Mouse (Mus musculus) lung, adult 18-20 months (tissue): ENCODE results near the gene Nolc1.
A peak's percentile ranks its signal among the peaks of the same experiment; 100 is the strongest.

ENCODE experiments used
- DNase-seq, 2 experiments: peaks; one replicate each; pipeline ENCODE4 v3.0.0; 2022; ENCODE audit warnings: mixed read lengths in 2 of 2

Nolc1 gene

DNA sequence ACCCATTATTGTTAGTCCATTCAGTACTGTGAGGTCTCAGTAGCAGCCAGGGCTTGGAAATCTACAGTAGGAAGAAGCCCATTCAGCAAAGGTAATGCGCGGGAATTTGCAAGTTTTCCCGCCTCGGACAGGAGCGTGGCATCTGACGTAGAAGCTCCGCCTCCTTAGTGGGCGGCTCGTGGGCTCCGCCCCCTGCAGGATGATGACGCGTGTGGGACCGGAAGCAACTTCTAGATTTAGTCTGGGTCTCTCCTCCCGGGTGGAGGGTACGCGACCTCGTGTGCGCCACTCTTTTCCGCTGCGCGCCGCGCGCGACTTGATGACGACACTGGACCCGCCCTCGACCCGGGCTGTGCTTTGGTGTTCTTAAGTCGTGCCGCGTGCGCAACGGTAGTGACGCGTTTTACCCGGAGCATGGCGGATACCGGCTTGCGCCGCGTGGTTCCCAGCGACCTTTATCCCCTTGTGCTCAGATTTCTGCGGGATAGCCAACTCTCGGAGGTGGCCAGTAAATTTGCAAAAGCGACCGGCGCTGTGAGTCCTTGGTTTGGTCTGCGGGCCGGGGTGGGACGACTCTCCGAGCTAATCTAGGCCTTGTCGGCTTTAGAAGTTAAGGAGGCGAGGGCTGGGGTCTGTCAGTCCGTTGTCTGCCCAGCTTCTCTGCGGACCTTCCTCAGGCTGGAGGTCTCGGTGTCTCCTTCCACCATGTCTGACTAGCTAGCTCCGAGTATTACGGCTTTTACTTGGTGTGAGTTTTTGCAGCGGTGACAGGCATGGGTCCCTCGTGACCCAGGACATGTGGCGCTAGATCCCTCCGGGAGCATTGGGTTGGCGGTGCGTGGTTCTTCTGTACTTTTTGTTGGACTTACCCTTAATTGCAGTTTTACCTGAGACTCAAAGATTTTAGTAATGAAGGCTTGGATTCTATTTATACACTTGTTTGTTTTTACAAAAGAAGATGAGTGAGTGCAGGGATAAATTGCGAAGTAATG lies at the start of gene Nolc1:
TSS of gene Nolc1 (plus strand) at position 248 of the 992 bp plus-strand sequence.
- peak; percentile 99 for DNase-seq

DNA sequence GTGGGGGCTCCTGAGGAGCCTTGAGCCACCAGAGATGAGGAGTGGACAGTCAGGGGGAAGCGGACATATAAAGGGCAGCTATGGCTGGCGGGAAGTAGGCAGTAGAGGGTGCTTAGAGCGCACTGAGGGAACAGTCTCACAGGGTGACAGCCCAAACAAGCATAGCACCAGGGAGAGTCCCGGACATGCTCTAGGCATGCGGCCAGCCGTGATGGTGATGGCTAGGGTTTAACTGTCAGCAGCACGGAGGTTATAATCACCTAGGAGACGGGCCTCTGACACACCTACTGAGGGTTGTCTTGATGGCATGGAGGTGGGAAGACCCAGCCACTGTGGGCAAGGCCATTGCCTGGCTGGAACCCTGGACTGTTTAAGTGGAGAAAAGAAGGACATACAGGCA lies 49.1 kb upstream of the Nolc1 start:
- DNase-seq, result no peak

DNA sequence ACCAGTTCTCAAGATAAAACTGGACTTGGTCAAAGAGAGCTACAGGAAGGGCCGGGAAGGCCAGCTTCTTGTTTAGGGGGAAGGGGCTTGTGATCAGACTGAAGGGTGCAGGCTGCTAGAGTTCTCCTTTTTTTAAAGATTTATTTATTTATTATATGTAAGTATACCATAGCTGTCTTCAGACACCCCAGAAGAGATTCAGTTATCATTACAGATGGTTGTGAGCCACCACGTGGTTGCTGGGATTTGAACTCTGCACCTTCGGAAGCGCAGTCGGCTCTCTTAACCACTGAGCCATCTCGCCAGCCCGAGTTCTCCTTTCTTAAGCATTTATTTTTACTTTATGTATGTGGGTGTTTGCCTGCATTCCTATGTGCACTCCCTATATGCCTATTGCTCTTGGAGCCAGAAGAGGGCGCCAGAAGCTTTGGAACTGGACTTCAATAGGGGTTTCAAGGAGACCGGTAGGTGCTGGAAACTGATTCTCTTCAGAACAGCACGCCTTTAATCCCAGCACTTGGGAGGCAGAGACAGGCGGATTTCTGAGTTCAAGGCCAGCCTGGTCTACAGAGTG lies 46.8 kb upstream of the Nolc1 start:
- DNase-seq, result no peak

DNA sequence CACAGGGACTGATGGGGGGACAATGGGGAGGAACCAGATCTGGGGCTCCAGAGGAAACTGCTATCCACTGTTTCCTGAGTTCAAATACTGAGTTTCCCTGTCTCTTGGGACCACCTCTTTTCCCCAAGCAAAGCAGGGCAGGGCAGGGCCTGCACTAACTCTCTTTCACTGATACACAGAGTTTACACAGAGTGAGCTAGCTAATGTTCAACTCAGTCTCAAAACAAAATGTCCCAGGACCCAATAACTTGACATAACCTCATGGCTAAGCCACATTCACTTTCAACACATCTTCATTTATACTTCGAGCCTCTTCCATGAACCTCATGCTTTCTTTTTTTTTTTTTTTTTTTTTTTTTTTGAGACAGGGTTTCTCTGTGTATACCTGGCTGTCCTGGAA lies 46.0 kb upstream of the Nolc1 start:
- no peak for DNase-seq

DNA sequence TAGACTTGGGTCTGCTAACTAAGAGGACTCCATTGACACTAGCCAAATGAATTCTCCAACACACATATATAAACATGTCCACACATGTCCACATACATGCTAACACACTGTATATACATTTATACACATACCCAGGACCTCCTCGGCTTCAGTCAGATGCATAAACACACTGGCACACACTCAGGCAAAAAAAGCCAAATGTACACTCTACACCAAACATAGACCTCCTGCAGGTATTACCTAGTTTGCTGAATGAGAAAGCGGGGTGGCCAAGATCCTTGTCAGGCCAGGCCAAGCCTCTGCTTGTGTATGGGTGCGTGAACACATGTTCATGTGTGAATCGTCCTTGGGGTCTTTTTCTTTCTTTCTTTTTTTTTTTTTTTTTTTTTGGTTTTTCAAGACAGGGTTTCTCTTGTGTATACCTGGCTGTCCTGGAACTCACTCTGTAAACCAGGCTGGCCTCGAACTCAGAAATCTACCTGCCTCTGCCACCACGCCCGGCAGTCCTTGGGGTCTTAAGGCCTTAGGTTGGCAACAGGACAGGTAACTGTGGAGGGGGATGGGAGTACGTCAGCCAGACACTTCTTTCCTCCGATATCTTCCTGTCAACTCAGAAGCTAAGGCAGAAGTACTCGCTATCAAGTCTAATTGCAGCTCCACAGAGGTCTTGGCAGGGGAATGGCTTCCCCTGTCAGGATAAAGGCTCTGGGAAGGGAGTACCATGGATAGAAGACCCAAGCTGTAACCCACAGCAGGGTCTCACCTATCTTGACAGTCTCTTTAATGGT lies 45.3 kb upstream of the Nolc1 start:
- no peak for DNase-seq

DNA sequence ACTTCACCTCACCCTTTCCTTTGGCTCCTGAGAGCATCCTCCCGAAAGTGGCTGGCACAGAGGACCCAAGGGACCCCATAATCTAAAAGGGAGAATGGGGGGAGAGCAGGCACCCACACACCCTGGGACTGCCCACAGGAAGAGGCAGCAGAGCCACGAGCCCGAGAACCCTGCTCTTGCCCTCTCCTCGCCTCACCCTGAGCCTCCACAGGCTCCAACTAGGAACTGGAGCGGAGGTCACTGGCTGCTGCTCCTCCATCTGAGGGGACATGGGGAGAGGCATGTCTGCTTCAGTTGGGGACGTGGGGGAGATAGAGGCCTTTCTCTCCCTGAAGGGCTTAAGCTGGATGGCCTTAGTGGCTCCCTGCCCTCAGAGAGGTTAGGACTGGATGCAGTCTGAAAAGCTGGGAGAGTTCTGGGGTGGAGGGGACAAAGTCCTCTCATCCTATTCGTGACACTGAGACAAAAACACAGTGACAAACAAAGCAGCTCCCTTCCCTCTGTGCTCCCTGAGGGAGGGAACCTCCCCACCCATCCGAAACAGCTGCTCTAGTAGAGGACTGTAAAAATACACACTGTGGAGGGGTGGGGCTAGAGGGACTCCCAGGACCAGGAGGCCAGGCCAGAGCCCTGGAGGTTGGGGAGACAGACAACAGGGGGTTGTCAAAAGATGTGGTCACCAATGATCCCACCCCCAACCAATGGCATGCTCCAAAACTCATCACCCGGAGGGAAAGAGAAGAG lies 43.8 kb upstream of the Nolc1 start:
- DNase-seq, result no peak

DNA sequence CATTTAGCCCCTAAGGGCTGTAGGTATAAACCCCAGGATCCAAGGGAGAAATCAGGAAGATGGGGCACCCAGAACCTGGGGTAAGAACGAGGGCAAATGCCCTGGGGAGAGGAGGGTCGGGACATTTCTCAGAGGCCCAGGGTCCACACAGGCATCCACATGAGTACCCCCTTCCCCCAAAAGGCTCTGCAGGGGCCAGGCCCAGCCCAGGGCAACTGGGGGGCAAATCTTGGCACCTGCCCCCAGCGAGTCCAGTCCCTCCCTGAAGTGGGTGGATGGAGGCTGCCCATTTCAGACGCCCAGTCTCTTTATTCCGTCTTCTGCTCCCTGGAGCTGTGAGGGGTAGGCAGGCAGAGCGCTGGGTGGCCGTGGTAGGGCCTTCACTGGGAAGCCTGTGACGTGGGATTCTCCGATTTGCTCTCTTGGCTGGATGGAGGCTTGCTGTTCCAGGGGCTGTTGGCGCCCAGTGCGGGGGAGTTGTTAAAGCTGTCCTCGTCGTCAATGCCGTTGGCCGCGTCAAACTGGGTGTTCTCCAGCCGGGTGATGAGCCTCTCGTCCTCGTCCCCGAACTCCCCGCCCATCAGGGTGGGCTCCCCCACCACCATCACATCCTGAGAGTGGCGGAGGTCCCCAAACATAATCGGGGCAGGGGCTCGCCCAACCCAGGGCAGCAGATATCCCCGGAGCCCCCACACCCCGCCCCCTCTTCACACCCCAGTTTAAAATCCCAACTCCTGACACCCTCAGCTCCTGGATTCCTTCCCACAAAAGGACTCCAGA lies 42.7 kb upstream of the Nolc1 start:
- no peak for DNase-seq

DNA sequence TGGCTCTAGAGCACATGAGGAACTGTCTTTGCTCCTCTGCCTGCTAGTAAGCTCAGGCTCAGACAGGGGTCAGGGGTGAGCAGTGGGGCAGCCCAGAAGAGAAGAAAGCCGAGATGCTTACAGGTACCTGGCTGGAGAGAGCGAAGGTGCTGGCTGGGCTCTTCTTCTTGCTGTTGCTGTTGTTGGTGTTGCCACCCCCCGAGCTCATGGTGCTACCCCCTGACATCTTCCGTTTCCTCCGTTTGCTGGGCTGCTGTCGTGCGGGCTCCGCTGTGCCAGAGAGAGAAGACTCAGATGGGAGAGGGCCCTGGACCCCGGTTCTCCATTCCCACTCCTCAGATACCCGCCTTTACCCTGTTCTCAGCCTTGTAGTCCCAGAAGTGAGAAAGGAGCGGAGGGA lies 41.8 kb upstream of the Nolc1 start:
- DNase-seq, result no peak

DNA sequence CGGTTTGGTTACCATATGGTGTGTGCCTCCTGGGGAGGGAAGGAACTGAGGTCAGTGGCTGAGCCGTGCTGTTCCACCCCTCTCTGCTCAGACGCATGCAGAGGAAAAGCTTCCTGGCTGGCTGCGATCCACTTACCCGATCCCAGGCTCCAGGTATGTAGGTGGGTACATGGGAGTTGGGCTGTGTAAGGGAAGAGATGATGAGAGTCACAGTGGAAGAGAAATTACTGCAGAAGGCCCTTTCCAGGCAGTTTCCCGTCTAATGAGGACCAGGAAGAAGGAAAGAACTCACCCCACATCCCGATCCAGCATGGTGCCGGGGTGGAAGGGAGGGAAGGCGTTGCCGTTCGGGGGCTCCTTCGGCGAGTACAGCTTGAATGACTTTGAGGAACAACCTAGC lies 39.7 kb upstream of the Nolc1 start:
- DNase-seq, result no peak

DNA sequence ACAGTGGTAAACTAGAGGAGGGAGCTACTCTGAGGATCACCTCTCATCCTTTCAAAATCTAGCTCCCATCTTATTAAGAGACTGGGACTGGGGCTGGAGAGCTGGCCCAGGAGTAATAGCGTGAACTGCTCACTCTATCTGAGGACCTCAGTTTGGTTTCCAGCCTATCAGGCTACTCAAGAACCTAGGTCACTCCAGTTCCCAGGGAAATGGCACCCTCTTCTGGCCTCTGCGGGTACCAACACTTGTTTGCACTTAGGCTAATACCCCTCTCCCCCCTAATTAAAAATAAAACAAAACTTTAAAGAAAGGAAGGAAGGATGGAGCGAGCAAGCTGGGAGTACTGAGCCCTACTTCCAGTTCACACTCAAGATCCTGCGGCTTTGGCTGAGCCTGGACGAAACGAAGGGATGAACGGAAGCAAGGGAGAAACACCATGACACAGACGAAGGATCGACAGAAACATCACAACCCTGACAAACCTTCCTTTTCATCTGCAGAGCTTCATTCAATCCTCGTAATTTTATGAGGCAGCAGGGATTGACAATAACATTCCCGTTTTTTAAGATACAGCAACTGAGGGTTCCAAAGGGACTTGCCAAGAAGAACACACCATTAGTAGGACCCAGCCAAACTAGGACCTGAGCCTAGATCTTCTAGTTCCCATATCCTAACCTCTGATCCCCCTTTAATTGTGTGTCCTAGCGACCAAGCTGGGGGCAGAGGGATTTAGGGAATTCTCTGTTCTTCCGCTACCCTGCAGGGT lies 39.0 kb upstream of the Nolc1 start:
- DNase-seq, result no peak

DNA sequence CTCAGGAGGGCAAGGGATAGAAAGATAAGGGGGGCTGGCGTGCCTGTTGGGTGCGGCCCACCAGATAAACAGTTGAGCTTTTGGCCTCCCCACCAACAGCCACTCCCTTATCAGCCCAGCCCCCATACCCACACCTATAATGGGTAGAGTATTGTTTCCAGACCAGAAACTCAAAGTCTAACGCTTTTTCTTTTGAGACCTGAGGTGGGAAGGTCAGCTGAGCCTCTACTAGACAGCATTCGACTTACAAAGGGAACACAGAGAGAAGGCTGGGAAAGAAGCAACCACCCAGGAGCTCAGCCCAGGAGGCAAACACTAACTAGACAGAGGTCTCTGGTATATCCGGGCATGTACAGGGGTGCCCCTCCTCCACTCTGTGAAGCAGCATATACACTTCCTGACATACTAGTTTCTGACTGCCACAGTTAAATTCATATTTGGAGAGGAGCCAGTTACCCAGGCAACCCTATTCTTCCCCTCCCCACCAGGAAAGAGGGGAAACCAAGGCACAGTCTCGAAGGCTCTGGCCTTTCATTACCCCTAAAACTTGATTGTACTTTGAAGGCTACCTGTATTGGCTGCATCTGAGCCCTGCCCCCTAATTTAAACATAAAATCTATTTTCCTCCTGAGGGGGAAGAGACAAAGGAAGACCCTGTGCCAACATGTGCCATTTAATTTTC lies 38.3 kb upstream of the Nolc1 start:
- no peak for DNase-seq

DNA sequence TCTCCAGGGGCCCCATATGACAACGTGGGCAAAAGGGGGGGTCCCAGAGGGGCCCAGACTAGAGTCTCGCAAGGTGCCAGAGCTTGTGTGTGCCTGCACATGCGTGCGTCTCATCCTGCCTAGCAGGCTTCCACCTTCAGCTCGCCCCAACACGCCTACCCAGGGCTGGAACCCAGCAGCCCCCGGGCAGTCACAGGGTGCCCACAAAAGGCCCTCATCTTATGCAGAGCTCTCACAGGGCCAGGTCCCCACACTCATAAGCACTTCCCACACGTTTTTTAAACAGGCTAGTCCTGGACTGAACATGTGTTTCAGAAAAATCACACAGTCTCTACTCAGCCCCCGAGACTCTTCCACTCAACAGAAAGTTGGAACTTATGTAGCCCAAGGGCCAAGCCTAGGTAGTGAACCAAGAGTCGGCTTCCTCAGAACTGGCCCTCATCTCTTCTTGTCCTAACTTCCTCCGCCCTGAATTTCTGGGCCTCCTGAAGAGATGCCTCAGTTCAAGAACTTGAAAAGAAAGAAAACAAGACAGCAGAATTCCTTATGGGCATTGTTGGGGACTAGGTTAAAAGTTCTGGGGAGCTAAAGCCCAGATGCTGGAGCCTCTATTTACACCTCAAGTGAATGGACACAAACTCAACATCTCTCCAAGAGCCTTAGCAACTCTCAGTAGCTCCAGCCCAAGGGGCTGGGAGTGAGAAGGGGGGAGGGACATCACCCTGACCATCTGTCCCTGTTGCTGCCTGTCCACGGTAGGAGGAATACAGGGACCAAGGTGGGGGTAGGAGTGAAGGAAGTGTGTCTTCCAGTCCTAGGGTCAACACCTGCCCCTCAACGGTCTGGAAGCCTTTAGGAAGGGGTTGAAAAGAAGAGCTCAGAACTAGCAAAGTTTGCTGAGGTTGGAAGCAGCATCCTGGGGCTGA lies 37.5 kb upstream of the Nolc1 start:
- no peak for DNase-seq

DNA sequence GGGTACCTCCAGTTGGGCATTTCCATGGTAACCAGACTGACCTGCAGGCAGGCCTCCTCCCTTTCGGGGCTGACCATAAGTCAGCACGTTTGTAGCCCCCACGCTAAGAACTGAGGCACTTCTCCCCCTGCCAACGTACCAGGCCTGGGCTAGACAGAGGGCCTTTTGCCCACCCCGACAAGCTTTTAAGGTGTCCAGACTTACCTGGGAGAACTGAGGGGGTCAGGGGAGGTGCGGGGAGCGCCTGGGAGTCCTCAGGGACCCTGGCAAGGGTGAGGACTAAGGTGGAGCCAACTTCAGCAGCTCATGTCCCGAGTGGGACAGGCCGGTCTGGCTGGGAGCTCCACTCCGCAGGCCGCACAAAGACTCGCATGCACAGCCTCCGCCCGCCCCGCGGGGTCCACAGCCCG lies 36.8 kb upstream of the Nolc1 start:
- DNase-seq, result no peak

DNA sequence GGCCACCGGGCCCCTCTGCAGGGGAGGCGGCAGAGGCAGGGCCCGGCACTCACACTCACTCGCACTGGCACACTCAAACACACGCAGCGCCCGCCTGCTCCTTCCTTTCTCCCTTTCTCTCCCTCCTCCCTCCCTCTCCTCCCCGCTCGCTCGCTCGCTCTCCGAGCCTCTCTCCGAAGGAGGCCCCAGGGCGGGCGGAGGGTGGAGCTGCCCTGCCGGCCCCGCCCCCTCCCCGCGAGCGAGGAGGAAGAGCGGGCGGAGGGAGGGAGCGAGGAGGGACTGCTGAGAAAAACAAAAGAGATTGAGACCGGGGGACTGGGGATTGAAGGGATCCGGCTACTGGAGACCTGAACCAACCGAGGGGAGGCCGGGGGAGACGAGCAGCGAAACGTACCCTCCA lies 36.2 kb upstream of the Nolc1 start:
- DNase-seq, result peak; percentile 90 to 92

DNA sequence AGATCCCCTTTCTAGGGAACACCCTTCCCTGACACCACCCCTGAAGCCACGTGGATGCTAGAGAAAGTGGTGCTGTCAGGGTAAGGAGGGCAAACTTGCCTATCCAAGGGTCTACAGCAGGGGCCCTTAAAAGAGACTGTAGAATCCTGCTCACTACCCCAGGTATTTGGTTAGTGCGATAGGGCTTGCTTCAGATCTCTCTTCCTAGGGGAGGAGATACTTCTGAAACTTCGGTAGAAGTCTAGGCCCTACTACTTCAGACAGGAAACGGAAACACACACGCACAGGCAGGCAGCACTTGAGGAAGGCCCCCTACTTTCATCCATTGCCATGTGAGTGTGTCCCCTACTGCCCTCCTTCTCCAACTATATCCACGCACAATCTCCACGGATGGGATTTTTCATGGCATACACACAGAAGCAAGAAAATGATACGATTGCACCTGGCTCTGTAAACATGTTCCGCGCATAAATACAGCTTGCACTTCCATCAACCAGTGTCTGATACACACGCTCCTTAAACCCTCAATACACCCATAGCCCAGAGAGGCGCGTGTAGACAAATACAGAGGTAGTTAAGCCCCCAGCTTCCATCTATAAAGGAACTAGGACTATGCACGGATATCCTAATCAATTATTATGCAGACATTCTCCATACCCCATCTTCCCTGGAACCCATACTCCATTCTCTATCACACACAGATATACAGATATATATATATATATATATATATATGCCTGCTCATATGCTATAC lies 35.3 kb upstream of the Nolc1 start:
- DNase-seq, result no peak

DNA sequence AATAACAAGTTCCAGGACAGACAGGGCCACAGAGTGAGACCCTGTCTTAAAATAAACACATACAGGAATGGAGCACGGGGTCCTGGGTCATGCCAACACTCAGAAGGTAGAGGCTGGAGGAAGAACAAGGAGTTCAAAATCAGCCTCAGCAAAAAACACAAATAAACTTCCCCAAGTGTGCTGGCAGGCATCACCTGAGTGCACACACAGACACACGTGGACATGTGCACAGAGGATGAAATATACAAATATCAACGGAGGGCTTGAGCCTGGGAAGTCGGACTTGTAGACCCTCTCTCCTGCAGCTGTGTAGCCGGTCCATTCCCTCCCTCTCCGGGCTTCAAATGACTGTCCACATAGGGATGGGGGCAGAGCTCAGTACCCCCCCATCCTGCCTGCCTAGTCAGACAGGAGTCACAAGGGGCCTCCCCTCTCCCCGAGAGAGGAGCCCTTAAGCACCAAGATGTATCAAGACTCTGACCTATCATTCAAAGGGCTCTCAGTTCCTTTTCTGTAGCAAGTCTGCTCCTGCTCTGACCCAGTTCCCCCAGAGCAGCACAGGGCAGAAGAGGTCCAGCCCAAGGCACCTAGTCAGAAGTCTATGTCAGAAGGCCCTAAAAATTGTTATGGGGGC lies 34.2 kb upstream of the Nolc1 start:
- DNase-seq, result no peak

DNA sequence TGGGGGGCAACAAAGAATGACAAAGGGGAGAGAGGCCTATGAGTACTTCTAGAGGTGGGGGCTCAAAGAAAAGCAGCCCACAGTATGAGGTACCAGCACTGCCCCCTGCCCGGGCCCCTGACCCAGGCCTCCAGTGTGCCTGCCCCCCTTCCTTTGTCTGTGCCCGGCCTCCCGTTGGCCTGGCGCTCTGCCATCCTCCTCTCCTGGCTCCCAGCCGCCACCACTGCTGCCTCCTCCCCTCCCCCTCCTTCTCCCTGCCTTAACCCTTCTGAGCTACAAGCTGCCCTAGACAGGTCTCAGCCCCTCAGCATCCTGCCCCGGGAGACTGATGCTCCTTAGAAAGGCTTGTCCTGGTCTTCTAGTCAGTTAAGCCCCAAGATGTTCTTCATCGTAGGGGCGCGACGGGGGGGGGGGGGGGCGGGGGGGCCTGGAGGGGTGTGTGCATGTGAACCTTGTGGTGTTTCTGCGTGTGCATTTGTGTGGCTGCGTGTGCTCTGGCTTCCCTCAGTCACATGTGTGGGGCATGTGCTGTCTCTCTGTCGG lies 33.7 kb upstream of the Nolc1 start:
- DNase-seq, result peak; percentile 86 to 91

DNA sequence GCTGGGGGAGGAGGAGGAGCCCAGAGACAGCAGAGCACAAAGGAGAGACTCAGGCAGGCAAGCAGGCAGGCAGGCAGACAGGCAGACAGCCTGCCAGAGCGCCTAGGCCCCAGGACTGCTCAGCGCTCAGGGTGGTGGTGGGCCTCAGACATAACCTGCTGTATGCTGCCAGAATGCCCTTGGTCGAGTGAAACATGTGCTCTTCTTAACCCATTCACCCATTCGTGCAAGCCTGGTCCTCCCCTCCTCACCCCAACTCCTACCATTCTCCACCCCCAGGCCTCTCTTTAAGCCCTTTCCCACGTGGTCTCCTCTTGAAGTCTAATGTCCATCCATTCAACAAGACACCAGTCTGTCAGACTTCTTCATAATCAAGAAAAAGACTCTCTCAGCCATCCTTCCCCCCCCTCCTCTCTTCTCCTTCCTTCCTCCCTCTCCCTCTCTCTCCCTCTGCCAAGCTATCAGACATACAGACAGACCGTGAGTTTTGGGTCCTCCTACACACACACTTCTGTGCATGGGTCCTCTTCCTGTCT lies 33.1 kb upstream of the Nolc1 start:
- no peak for DNase-seq
